Mouse (Mus musculus): ENCODE data around the gene Hist1h2ak.
A peak's percentile ranks its signal among the peaks of the same experiment; 100 is the strongest.
"Not testable (repeated sequence)": the region's sequence is repeated elsewhere in the genome, so short reads cannot be mapped to it uniquely, and the experiment has no call there.

Gene Hist1h2ak

GRCm38 (mm10) chr13:21754294-21755001 lies 821 bp upstream of the Hist1h2ak start:
- DNase-seq = not testable (repeated sequence)

DNA sequence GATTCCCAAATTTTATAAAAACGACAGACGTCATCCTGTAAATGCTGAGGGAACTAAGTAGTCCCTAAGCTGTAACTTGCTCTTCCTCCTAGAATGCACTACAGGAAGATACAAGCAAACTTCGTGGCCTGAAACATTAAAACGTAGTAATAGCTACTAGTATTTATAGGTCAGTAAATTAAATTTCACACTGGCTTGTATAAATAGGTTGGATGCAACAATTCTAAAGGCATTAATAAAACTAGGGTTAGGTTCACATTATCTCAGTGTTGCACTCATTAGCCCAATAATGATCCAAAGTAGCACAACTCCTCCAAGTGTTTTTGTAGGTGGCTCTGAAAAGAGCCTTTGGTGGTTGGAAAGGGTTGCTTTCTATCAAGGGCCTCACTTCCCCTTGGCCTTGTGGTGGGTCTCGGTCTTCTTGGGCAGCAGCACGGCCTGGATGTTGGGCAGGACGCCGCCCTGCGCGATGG lies 540 bp downstream of the Hist1h2ak start:
- no peak for DNase-seq

GRCm38 (mm10) chr13:21752356-21752755 lies 1.3 kb downstream of the Hist1h2ak start:
- DNase-seq = no peak

- no peak for DNase-seq
Measured at GRCm38 (mm10) chr13:21751827-21752226, 1.8 kb downstream of the Hist1h2ak start.

- no peak for DNase-seq
Measured at GRCm38 (mm10) chr13:21751417-21751816, 2.2 kb downstream of the Hist1h2ak start.

GRCm38 (mm10) chr13:21750159-21751017 lies 3.2 kb downstream of the Hist1h2ak start, which contains the start of gene Hist1h4k:
Hist1h4k (minus strand) TSS chr13:21750505.
- peak; percentile 94 for DNase-seq

- DNase-seq = no peak
Measured at GRCm38 (mm10) chr13:21749387-21750158, 4.1 kb downstream of the Hist1h2ak start.

DNA sequence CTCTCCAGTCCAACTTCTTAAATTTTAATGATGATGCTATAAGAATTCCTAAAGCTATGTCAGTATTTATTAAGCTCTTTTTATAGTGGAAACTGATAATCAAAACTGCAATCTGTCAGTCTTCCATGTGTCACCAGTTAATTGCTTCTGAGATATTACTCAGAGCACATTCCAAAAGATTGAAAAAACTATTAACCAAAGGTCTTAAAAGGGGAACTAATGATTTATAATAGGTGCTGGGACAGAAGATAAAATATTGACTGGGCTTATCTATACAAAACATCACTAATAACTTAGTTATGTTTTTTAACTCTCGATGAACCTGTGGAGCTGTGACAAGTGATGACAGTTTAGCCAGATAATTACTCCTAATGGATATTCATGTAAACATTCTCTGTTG lies 8.6 kb downstream of the Hist1h2ak start:
- DNase-seq = no peak

DNA sequence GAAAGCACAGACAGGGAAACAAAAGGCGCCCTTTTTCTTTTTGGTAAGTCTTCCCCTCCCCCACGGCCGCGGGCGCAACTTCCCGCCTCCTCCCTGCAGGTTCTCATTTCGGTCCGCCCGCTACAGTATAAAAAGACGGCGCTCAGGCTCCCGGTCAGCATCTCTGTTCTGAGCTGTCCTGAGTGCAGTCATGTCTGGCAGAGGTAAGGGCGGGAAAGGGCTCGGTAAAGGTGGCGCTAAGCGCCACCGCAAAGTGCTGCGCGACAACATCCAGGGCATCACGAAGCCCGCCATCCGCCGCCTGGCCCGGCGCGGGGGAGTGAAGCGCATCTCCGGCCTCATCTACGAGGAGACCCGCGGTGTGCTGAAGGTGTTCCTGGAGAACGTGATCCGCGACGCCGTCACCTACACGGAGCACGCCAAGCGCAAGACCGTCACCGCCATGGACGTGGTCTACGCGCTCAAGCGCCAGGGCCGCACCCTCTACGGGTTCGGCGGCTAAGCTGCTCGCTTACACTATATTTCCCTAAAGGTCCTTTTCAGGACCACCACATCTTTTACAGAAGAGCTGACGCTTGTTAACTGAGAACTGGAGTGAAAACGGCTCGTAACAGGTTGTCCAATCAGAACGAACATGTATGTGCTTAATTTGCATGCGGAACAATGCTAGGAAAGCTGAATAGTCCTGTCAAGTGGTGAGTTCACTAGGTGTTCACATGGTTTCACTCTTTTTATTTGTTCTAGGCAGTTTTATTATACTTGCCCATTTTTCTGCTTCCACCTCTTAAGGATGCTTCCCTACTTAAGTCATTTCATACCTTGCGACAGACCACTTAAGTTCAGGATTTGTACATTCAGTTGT lies 18.5 kb downstream of the Hist1h2ak start, which contains the start of gene Hist1h4j:
TSS of gene Hist1h4j (plus strand) at position 159 of the 862 bp plus-strand sequence.
- DNase-seq = peak; percentile 78

- peak; percentile 63 for DNase-seq
Measured at GRCm38 (mm10) chr13:21734010-21734905, 19.4 kb downstream of the Hist1h2ak start.

- no peak for DNase-seq
Measured at GRCm38 (mm10) chr13:21733466-21733865, 20.2 kb downstream of the Hist1h2ak start.

GRCm38 (mm10) chr13:21729544-21729943 lies 24.1 kb downstream of the Hist1h2ak start:
- DNase-seq = no peak

DNA sequence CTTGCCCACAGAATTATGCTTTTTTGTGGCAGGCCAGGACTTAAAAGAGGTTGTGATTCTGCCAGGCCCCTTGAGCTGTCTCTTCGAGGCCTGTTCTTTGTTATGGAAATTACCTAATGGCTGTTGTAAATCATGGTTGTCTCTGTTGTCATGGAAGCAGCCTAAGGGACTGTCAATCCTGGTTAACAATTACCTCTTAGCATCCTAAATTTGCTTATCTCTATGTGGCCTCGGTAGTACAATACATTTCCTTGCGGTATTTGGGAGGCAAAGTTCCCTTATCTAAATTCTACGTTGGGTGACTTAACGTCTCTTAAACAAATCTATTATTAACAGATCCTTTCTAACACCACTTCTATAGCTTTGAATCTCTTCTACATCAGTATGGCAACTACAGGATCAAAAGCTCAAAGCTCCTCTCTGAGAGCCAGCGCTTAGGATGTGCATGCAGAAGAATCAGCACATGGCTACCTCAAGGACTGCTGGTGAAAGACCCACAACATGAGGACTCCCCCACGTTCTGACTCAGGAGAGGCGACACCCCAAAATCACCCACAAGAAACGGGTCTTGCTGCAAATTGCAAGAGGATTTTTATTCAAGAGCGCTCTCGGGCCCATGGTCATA lies 25.6 kb downstream of the Hist1h2ak start:
- DNase-seq = no peak

DNA sequence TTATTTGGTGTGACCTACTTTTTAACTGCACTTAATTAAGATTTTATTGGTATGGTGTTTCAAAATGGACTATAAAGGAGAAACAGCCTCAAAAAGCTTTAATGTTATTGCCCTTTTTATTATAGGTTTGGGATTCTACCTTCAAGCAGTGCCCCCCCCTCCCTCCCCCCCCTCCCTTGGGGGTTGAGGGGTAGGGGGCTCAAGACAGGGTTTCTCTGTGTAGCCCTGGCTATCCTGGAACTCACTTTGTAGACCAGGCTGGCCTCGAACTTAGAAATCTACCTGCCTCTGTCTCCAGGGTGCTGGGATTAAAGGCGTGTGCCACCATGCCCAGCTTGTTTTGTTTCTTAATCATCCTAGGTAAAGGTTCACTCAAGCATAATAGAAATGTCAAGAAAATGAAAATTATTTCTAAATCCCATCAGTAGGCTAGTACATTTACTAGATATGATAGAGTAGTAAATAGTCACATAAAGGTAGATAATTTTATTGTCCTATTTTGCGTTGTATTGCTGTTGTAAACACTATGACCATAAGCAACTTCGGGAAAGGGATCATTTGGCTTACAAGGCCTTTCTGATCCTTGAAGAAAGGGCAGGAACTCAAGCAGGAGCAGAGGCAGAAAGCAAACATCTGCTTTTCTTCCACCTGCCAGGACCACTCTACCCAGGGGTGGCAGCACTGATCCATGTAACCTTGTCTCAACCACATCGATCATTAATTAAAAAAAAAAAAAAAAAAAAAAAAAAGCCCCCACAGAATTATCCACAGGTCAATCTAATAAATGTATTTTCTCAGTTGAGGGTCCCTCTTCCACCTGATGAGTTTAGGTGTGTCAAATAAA lies 30.4 kb downstream of the Hist1h2ak start:
- no peak for DNase-seq

GRCm38 (mm10) chr13:21722373-21722925 lies 31.2 kb downstream of the Hist1h2ak start:
- DNase-seq = no peak

- DNase-seq = peak; percentile 54
Measured at GRCm38 (mm10) chr13:21721757-21722372, 31.8 kb downstream of the Hist1h2ak start, which contains the start of gene Hist1h2bm. Hist1h2bm (plus strand) TSS chr13:21722044.

DNA sequence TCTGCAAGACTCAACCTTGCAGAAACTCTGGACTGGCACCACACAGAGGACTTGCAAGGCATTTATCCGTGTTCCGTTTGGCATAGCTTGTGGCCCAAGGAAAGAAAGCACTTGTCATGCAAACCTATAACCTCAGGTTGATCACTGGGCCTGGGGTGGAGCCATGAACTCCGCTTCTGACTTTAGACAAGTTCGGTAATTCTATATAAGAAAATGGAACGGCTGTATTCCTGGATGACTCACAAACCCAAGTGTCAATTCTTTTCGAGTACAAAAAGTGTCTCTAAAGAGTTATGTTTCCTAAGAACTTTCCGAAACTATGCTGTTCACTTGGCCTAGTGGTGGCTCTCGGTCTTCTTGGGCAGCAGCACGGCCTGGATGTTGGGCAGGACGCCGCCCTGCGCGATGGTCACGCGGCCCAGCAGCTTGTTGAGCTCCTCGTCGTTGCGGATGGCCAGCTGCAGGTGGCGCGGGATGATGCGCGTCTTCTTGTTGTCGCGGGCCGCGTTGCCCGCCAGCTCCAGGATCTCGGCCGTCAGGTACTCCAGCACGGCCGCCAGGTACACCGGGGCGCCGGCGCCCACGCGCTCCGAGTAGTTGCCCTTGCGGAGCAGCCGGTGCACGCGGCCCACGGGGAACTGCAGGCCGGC lies 32.4 kb downstream of the Hist1h2ak start:
- DNase-seq = not testable (repeated sequence)
